Mouse (Mus musculus): ENCODE data around the gene Shisa4. TPM values are rescaled to one million over a fixed set of nuclear protein-coding genes. Genes with fewer than 3 reads are reported as not detected.
"Not testable (repeated sequence)": the region's sequence is repeated elsewhere in the genome, so short reads cannot be mapped to it uniquely, and the experiment has no call there.

The Shisa4 gene
- polyA plus RNA-seq, 1 experiment, result 92.0 TPM

DNA sequence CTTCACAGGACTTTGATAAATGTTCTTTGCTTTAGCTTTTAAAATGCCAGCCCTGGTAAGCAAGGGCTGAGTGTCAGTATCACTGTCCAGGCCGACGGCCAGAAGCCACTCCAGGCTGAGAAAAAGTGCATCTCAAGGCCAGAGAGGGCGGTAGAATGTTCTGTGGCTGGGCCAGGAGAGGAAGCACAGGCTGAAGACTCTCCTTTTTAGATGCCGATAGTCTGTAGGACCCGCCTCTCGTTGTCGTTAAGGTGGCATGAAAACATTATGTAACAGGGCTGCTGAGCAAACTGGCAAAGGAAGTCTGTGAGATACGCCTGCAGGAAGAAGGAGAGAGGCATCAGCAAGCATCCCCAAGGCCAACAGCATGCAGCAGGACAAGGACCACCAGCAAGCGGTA, 10.1 kb upstream of the Shisa4 start:
- Histone ChIP-seq H3ac (ENCODE audit: control insufficient read depth, insufficient read length) (no peak overlapping the region), H3K36me3 (ENCODE audit: control insufficient read depth, insufficient read depth) (peaks cover 56% of the 10 kb centered on the region), H3K27me3 (ENCODE audit: control insufficient read depth, insufficient read depth, insufficient read length) (no peaks in the 10 kb centered on the region), H3K4me2 (ENCODE audit: low read depth) (no peak overlapping the region), H3K79me2 (ENCODE audit: control insufficient read depth, insufficient read depth) (no peaks in the 10 kb centered on the region), H3K4me3 (no peak overlapping the region)
- TF ChIP-seq MAX (IDR thresholded peaks at IDR 0.05; ENCODE audit: low read depth), result no peak
- TF ChIP-seq TCF12 (IDR thresholded peaks at IDR 0.05; ENCODE audit: insufficient read depth, poor library complexity, severe bottlenecking), result no peak
- no peak for TF ChIP-seq CEBPB (IDR thresholded peaks at IDR 0.05; ENCODE audit: insufficient read depth, poor library complexity, severe bottlenecking)
- TF ChIP-seq MYOG (IDR thresholded peaks at IDR 0.05; ENCODE audit: control insufficient read depth in 1 of 3, insufficient read depth in 1 of 3, insufficient read length in 2 of 3, low read depth in 2 of 3), result no peak
- TF ChIP-seq TCF3 (IDR thresholded peaks at IDR 0.05; ENCODE audit: insufficient read length, low read depth), result no peak
- TF ChIP-seq E2F4 (IDR thresholded peaks at IDR 0.05; ENCODE audit: insufficient read depth), result no peak
- no peak for TF ChIP-seq MYOD1 (IDR thresholded peaks at IDR 0.05; ENCODE audit: control insufficient read depth in 1 of 3, insufficient read length in 2 of 3, low read depth in 2 of 3)
- TF ChIP-seq SRF (IDR thresholded peaks at IDR 0.05; ENCODE audit: control insufficient read depth, insufficient read length, low read depth), result no peak
- no peak for TF ChIP-seq POLR2AphosphoS2 (IDR thresholded peaks at IDR 0.05; ENCODE audit: insufficient read length, low read depth)
- TF ChIP-seq REST (IDR thresholded peaks at IDR 0.05; ENCODE audit: insufficient read depth, insufficient read length), result no peak
- TF ChIP-seq POLR2A (IDR thresholded peaks at IDR 0.05; ENCODE audit: insufficient read length, low read depth), result no peak
- no peak for TF ChIP-seq USF1 (IDR thresholded peaks at IDR 0.05; ENCODE audit: low read depth)

DNA sequence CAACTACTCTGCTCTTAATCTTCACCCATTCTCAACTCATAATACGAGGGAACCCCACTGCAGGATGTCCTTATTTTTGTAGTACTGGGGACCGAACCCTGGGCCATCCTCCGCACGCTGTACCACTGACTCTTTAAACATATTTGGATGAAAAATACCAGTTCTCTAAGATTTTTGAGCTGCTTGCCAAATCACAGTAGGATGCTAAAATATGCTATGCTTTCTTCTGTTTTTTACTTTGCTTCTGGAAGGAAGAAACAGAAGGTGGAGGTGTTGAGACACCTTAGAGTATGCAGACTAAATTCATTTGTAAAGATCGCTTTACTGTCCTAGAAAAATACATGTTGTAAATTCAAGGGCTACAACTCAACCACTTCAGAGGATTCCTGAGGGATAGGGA, 9.1 kb upstream of the Shisa4 start:
- no peak overlapping the region for H3K4me2 ChIP-seq (ENCODE audit: low read depth)
- no peaks in the 10 kb centered on the region for H3K79me2 ChIP-seq (ENCODE audit: control insufficient read depth, insufficient read depth)
- H3K36me3 ChIP-seq (ENCODE audit: control insufficient read depth, insufficient read depth), result peaks cover 48% of the 10 kb centered on the region
- no peak overlapping the region for H3K4me3 ChIP-seq
- no peaks in the 10 kb centered on the region for H3K27me3 ChIP-seq (ENCODE audit: control insufficient read depth, insufficient read depth, insufficient read length)
- TF ChIP-seq USF1 (IDR thresholded peaks at IDR 0.05; ENCODE audit: low read depth), result no peak
- TF ChIP-seq TCF12 (IDR thresholded peaks at IDR 0.05; ENCODE audit: insufficient read depth, poor library complexity, severe bottlenecking), result no peak
- no peak for TF ChIP-seq SRF (IDR thresholded peaks at IDR 0.05; ENCODE audit: control insufficient read depth, insufficient read length, low read depth)
- no peak for TF ChIP-seq REST (IDR thresholded peaks at IDR 0.05; ENCODE audit: insufficient read depth, insufficient read length)
- TF ChIP-seq CEBPB (IDR thresholded peaks at IDR 0.05; ENCODE audit: insufficient read depth, poor library complexity, severe bottlenecking), result no peak
- no peak for TF ChIP-seq POLR2A (IDR thresholded peaks at IDR 0.05; ENCODE audit: insufficient read length, low read depth)
- no peak for TF ChIP-seq MAX (IDR thresholded peaks at IDR 0.05; ENCODE audit: low read depth)
- no peak overlapping the region for H3ac ChIP-seq (ENCODE audit: control insufficient read depth, insufficient read length)

DNA sequence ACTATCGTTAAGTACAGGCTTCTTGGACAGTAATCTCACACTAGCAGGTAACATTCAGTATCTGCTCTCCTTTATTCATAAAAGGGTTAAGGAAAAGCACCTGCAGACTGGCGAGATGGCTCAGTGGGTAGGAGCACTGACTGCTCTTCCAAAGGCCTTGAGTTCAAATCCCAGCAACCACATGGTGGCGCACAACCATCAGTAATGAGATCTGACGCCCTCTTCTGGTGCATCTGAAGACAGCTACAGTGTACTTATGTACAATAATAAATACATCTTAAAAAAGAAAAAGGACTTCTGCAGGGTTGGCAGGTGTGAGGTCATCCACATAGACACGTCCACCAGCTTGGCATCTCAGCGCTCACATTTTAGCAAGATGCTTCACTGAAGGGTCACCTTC, 6.5 kb upstream of the Shisa4 start:
- H3K4me3 ChIP-seq; H3K79me2 ChIP-seq (ENCODE audit: control insufficient read depth, insufficient read depth); H3K27me3 ChIP-seq (ENCODE audit: control insufficient read depth, insufficient read depth, insufficient read length); H3K4me2 ChIP-seq (ENCODE audit: low read depth); H3ac ChIP-seq (ENCODE audit: control insufficient read depth, insufficient read length): not testable (repeated sequence)
- H3K36me3 ChIP-seq (ENCODE audit: control insufficient read depth, insufficient read depth), result peaks cover 25% of the 10 kb centered on the region
- TF ChIP-seq POLR2AphosphoS2 (IDR thresholded peaks at IDR 0.05; ENCODE audit: insufficient read length, low read depth), result peak; percentile 49

DNA sequence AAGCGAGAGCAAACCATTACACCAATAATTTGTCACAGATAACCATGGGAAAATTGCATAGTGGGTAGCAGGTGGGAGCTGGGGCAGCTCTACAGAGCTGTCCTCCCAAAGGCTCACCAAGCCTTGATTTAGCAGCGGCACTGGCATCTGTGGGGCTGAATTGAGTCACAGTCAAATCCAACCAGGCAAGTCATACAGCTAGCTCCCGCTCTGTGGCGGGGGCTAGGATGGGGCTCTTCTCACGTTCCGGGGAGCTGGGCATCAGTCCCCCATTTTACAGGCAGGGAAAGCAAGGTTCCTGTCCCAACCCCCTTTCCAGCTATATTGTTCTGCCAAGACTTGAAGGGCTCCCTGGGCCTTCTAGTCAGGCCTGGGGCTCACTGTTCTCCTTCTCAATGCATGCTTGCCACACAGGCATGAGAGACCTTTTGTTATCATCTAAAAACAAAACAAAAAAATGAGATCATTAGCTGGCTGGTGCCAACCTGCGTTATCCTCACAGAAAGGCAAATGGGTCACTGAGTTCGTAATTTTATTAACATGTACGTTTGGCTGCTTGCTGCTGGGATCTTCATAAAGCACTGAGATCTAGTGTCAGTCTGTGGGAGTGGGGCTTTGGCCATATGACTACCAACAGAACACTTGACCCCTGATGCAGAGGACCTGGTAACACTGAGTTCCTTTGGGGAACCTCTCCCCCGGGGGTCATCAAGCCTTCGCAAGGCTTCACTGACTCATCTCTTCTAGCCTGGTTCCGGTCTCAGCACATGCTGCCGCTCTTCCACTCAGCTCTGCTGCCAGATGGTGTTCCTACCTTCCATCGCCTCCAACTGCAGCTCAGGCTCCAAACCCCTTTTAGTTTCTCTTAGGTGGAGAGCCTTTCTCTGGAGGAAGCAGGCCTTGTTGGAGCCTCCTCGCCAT, 5.3 kb upstream of the Shisa4 start:
- Histone ChIP-seq H3K4me3 (no peak overlapping the region), H3K79me2 (ENCODE audit: control insufficient read depth, insufficient read depth) (no peaks in the 10 kb centered on the region), H3K27me3 (ENCODE audit: control insufficient read depth, insufficient read depth, insufficient read length) (no peaks in the 10 kb centered on the region), H3K4me2 (ENCODE audit: low read depth) (no peak overlapping the region), H3K36me3 (ENCODE audit: control insufficient read depth, insufficient read depth) (peaks cover 17% of the 10 kb centered on the region), H3ac (ENCODE audit: control insufficient read depth, insufficient read length) (no peak overlapping the region)
- no peak for TF ChIP-seq MYOG (IDR thresholded peaks at IDR 0.05; ENCODE audit: control insufficient read depth in 1 of 3, insufficient read depth in 1 of 3, insufficient read length in 2 of 3, low read depth in 2 of 3)
- TF ChIP-seq POLR2AphosphoS2 (IDR thresholded peaks at IDR 0.05; ENCODE audit: insufficient read length, low read depth), result peak; percentile 48

DNA sequence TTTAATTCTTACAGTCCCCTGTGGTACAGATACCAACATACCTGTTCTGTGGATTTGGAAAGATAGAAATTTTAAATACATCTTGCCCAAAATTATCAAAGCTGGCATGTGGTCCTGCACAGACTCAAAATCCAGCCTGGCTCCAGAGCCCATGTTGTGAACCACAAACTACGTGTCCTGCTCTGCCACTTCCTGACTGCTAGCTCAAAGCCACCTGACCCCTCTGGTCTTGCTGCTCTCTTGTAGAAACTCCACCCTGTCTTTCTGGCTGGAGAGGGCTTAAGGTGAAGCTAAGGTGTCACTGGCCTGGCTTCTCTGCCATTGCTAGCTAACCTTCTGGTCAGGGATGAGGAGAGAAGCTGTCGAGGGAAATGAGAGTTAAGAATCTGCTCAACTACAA, 4.0 kb upstream of the Shisa4 start:
- TF ChIP-seq TCF12 (IDR thresholded peaks at IDR 0.05; ENCODE audit: insufficient read depth, poor library complexity, severe bottlenecking) (no peak), POLR2AphosphoS2 (IDR thresholded peaks at IDR 0.05; ENCODE audit: insufficient read length, low read depth) (peak; percentile 42), POLR2A (IDR thresholded peaks at IDR 0.05; ENCODE audit: insufficient read length, low read depth) (no peak), TCF3 (IDR thresholded peaks at IDR 0.05; ENCODE audit: insufficient read length, low read depth) (no peak)
- H3ac ChIP-seq (ENCODE audit: control insufficient read depth, insufficient read length), result no peak overlapping the region
- peaks cover 7% of the 10 kb centered on the region for H3K36me3 ChIP-seq (ENCODE audit: control insufficient read depth, insufficient read depth)
- H3K27me3 ChIP-seq (ENCODE audit: control insufficient read depth, insufficient read depth, insufficient read length), result no peaks in the 10 kb centered on the region
- H3K4me2 ChIP-seq (ENCODE audit: low read depth), result peak overlapping the region; percentile 24
- H3K79me2 ChIP-seq (ENCODE audit: control insufficient read depth, insufficient read depth), result no peaks in the 10 kb centered on the region
- no peak overlapping the region for H3K4me3 ChIP-seq
